Mouse (Mus musculus) kidney, postnatal 0 days (tissue): ENCODE measurements around the gene AI597479. TPM values are rescaled to one million over a fixed set of nuclear protein-coding genes. Genes with fewer than 3 reads are reported as not detected.

Source experiments
- ATAC-seq: fragments of 200-750 bp; cut with Nextera tagmentation; replicated peaks from 2 replicates; pipeline ENCODE4 v1.8.0; 2017; ENCODE audit warnings: low read depth, moderate number of reproducible peaks, moderate TSS enrichment, moderate library complexity; ENCODE audit not compliant: low FRiP score
- DNase-seq: peaks from one replicate; pipeline ENCODE4 v3.0.0-alpha.2; 2016; ENCODE audit warnings: low spot score
- H3K27ac ChIP-seq: fragments of 300-500 bp; sonication (generic); 2 replicates; pipeline ENCODE4 v1.5.1; 2014; ENCODE audit warnings: mild to moderate bottlenecking
- H3K27me3 ChIP-seq: fragments of 300-500 bp; sonication (generic); 2 replicates; pipeline ENCODE4 v1.6.1; 2014; ENCODE audit warnings: low read length, mixed read lengths; ENCODE audit not compliant: insufficient read depth
- H3K36me3 ChIP-seq: fragments of 300-500 bp; sonication (generic); 2 replicates; pipeline ENCODE4 v1.6.1; 2014; ENCODE audit warnings: low read length, mixed read lengths; ENCODE audit not compliant: insufficient read depth
- H3K4me1 ChIP-seq: fragments of 300-500 bp; sonication (generic); replicated peaks from 2 replicates; pipeline ENCODE4 v1.6.1; 2014; ENCODE audit warnings: antibody characterized with exemption, low read length, mixed read lengths; ENCODE audit not compliant: insufficient read depth
- H3K4me2 ChIP-seq: fragments of 300-500 bp; sonication (generic); 2 replicates; pipeline ENCODE4 v1.6.1; 2014; ENCODE audit warnings: mild to moderate bottlenecking, low read length, moderate library complexity, mixed read lengths
- H3K4me3 ChIP-seq: fragments of 300-500 bp; sonication (generic); replicated peaks from 2 replicates; pipeline ENCODE4 v1.5.1; 2014; ENCODE audit warnings: low read depth, low read length
- H3K9ac ChIP-seq: fragments of 300-500 bp; sonication (generic); 2 replicates; pipeline ENCODE4 v1.6.1; 2014; ENCODE audit warnings: low read depth, low read length
- H3K9me3 ChIP-seq: fragments of 300-500 bp; sonication (generic); replicated peaks from 2 replicates; pipeline ENCODE4 v1.6.1; 2016; ENCODE audit warnings: low read length, inconsistent platforms, mixed read lengths
- CTCF ChIP-seq: IDR thresholded peaks from 2 replicates; pipeline ENCODE4 v1.5.1; 2016; ENCODE audit warnings: antibody characterized with exemption, low read depth, mild to moderate bottlenecking, moderate library complexity
- WGBS: fragments of 180-500 bp; shearing (Covaris S2); extraction: QIAGEN DNeasy Blood & Tissue Kit; methylation state at CpG from one replicate; pipeline ENCODE4 v1.1.7; 2014; 5-methylcytosine and 5-hydroxymethylcytosine counted together
- polyA plus RNA-seq: library from polyadenylated mRNA; unstranded; fragments of >200 nt; fragmentation: Nextera tagmentation; extraction: Ambion mirVana; gene quantifications from 2 replicates; pipeline ENCODE4 v1.2.1, GENCODE M21; 2015

Gene AI597479
- polyA plus RNA-seq, 1 experiment from 2014 or later: 21.0 TPM

DNA sequence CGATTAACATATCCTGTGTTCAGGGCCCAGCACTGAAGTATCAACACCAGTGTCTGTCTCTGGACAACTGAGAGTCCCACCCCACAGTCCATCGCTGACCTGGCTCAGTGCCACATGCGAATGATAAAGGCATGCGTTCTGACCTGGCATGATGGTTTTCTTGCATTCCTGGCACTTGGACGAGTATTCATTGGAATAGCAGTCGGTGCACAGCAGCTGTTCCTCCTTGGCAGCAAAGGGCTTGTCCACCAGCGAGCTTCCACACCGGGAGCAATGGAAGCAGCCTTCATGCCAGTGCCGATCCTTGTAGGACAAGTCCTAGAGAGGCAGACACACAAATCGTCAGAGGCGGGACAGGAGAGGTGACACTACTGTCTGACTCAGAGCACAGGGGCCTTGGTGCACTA, 43.0 kb downstream of the AI597479 start:
- peaks cover 3% of the 10 kb centered on the region for H3K4me1 ChIP-seq

DNA sequence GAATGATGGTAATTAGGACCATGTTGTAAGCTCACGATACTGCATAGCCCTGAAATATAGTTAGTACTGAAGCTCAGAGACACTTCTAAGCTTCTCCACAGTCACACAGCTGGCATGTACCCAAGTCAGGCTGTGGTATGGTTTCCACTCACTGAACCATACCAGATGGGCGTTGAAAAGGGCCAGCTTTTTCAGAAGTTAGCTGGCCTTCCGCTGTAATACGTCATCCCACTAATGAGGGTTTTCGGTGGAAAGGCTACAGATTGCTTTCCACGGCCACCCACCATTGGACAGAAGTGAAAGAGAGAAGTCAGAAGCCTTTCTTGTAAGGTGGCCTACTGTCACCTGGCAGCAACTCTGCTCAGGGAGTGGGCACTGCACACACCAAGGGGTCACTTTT, 44.3 kb downstream of the AI597479 start:
- Histone ChIP-seq H3K4me2 (no peak overlapping the region), H3K4me1 (peaks cover 3% of the 10 kb centered on the region), H3K4me3 (no peak overlapping the region), H3K36me3 (peaks cover 8% of the 10 kb centered on the region; the same call in 1 of the 2 replicates), H3K27ac (no peak overlapping the region), H3K27me3 (no peaks in the 10 kb centered on the region), H3K9me3 (no peaks in the 10 kb centered on the region), H3K9ac (no peak overlapping the region)
- WGBS: 66% methylated on average over 6 of the region's 6 CpGs
- no peak for DNase-seq
- ATAC-seq: no peak
- no peak for TF ChIP-seq CTCF

More for the DNA sequence above, 43.0 kb downstream of the AI597479 start:
- Histone ChIP-seq H3K36me3 (peaks cover 15% of the 10 kb centered on the region; the same call in 1 of the 2 replicates), H3K27me3 (no peaks in the 10 kb centered on the region), H3K27ac (no peak overlapping the region), H3K4me3 (no peak overlapping the region), H3K9ac (no peak overlapping the region), H3K9me3 (no peaks in the 10 kb centered on the region), H3K4me2 (no peak overlapping the region)
- TF ChIP-seq CTCF: no peak
- 71% methylated on average over 11 of the region's 11 CpGs for WGBS
- DNase-seq: no peak
- no peak for ATAC-seq

DNA sequence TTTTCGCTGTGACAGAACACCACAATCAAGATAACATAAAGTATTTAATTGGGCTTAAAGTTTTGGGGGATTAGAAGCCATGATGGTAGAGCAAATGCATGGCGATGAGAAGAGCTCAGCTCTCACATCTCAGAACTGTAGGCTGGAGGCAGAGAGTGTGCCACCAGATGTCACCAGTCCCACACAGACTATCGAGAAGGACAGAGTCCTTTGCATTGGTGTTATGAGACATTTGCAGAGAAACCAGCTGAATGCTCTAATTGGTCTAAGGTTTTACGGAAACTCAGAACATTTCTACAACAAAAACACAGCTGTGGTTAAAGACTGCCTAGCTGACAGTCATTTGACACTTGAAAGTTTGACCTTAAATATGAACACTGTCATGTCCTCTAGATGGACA, 44.8 kb downstream of the AI597479 start:
- Histone ChIP-seq H3K4me3 (no peak overlapping the region), H3K27ac (no peak overlapping the region), H3K4me1 (peaks cover 3% of the 10 kb centered on the region), H3K36me3 (peaks cover 8% of the 10 kb centered on the region; the same call in 1 of the 2 replicates), H3K27me3 (no peaks in the 10 kb centered on the region), H3K4me2 (no peak overlapping the region), H3K9me3 (no peaks in the 10 kb centered on the region), H3K9ac (no peak overlapping the region)
- TF ChIP-seq CTCF: peak; percentile 76
- WGBS: 59% methylated on average over 4 of the region's 4 CpGs
- DNase-seq (peak; percentile 74), ATAC-seq (peak; percentile 63)

DNA sequence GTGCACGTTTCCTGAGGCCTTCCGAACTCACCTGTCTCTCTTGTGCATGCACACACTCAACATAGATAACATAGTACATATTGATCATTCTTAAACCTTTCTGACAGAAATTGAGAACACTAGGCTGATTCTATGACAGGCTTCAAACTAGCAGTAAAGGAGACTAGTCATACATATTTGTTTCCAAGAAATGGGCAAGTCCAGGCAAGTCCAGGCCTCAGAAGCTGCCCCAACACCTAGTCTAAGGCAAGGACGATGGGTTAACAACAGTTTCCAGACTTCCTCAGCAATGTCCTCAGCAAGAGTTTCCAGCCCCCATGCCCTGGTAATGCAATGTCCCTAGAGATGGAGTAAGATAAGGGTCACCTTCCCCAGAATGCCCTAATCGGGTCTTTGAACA, 45.3 kb downstream of the AI597479 start:
- Histone ChIP-seq H3K9ac (no peak overlapping the region), H3K27me3 (no peaks in the 10 kb centered on the region), H3K4me3 (no peak overlapping the region), H3K36me3 (peaks cover 8% of the 10 kb centered on the region; the same call in 1 of the 2 replicates), H3K9me3 (no peaks in the 10 kb centered on the region), H3K27ac (0 out of 2 replicates have a peak overlapping the region, but pooled peaks have one; percentile 38), H3K4me2 (no peak overlapping the region), H3K4me1 (peaks cover 3% of the 10 kb centered on the region)
- 78% methylated on average over 4 of the region's 4 CpGs for WGBS
- ATAC-seq (no peak), DNase-seq (no peak)
- no peak for TF ChIP-seq CTCF

DNA sequence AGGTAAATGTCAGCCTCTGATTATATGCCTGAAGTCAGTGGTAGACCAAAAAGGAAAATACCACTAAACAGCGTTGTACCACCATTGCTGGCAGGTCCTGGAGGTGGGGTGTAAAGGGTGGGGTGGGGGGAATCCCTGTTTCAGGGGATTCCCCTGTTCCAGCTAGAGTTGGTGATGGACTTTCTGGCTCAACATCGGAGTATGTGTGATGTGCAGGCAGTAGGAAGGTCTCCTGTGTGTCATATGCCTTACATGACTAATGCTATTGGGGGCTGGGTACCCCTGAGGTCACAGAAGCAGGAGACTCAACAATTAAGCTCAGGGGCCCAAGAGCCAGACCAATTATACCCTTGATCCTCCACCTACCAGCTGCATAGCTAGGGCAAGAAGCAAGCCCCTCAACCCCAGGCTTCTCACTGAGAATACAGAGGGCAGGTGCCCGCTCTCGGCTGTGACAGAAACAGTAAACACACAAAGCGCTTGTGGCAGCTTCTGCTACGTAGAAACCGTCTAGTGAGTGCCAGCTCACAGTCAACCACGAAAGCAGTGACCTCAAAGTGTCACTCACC, 45.9 kb downstream of the AI597479 start:
- Histone ChIP-seq H3K4me1 (peaks cover 3% of the 10 kb centered on the region), H3K27me3 (no peaks in the 10 kb centered on the region), H3K9ac (no peak overlapping the region), H3K9me3 (no peaks in the 10 kb centered on the region), H3K27ac (no peak overlapping the region), H3K36me3 (peaks cover 8% of the 10 kb centered on the region; the same call in 1 of the 2 replicates), H3K4me2 (no peak overlapping the region), H3K4me3 (no peak overlapping the region)
- WGBS: 70% methylated on average over 8 of the region's 8 CpGs
- no peak for DNase-seq
- TF ChIP-seq CTCF: no peak
- ATAC-seq: no peak

DNA sequence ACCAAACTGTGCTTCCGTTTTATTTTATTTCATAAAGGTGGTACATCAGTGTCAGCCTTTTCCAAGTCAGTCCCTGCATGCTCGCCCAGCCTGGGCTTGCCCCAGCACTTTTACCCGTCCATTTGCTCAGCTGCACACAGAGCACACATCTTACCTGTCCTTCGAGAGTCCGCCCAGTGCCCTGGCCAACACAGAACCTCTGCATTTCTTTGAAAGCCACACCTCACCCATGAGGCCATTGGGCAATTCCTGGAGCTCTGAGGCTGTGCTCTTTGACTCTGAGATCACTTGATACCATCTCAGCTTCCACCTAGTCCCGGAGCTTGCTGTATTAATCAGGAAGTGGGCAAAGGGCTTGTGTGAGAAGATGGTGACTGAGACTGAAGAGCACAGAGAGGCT, 46.9 kb downstream of the AI597479 start:
- no peaks in the 10 kb centered on the region for H3K27me3 ChIP-seq
- no peaks in the 10 kb centered on the region for H3K9me3 ChIP-seq
- ATAC-seq (no peak), DNase-seq (no peak)
- no peak overlapping the region for H3K4me3 ChIP-seq
- no peak for TF ChIP-seq CTCF
- peaks cover 8% of the 10 kb centered on the region for H3K4me1 ChIP-seq
- H3K9ac ChIP-seq: no peak overlapping the region
- H3K36me3 ChIP-seq: peaks cover 8% of the 10 kb centered on the region; the same call in 1 of the 2 replicates
- 78% methylated on average over 6 of the region's 6 CpGs for WGBS
- H3K27ac ChIP-seq: no peak overlapping the region
- H3K4me2 ChIP-seq: no peak overlapping the region

DNA sequence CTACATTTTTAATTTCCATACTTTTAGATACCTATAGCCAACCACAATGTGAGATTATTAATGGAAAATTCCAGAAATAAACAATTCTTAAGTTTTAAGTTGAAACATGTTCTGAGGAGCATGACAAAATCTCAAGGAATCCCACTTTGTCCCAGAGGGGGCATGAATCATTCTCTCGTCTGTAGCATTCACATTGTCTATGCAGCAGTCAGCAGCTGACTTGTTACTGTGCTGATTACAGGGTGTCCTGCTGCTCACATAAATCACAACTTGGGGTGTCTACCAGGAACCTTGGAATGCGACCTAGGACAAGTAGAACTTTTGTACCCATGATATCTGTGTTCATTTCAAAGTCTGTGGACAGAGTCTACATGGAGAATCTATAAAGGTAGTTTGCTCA, 49.0 kb downstream of the AI597479 start:
- TF ChIP-seq CTCF: no peak
- peaks cover 12% of the 10 kb centered on the region for H3K4me1 ChIP-seq
- H3K27me3 ChIP-seq: no peaks in the 10 kb centered on the region
- H3K9ac ChIP-seq: no peak overlapping the region
- no peak overlapping the region for H3K4me3 ChIP-seq
- no peak for ATAC-seq
- H3K36me3 ChIP-seq: peaks cover 8% of the 10 kb centered on the region; the same call in 1 of the 2 replicates
- H3K27ac ChIP-seq: no peak overlapping the region
- H3K9me3 ChIP-seq: no peaks in the 10 kb centered on the region
- DNase-seq: no peak
- no peak overlapping the region for H3K4me2 ChIP-seq
- WGBS: 58% methylated on average over 2 of the region's 2 CpGs
